Mouse (Mus musculus): ENCODE results near the gene Tbxas1.

DNA sequence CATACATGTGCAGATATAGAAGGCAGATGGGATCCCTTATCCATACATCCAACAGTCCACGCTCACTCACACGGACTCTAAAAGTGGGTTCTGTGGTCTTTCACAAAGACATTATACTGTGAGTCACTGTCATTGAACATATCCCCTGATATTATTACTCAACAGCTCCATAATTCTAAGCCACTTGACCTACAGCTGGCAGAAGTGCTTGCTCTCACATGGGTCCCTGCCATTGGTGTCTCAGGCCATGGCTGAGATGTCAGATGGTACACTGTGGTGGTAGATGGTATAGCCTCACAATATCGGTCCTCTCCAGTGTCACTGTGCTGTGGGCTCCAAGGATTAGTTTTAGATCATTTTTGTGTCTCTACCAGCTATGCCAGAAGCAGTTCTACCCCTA, 41.5 kb upstream of the Tbxas1 start:
- TF ChIP-seq CTCF (conservative IDR thresholded peaks at IDR 0.05 in 1 of 2, IDR thresholded peaks at IDR 0.05 in 1 of 2; ENCODE audit: low read depth in 2 of 2, low read length in 2 of 2) (no peak), CHD2 (IDR thresholded peaks at IDR 0.05; ENCODE audit: low read length) (no peak), POLR2AphosphoS2 (IDR thresholded peaks at IDR 0.05; ENCODE audit: low read depth, low read length) (no peak), POLR2A (IDR thresholded peaks at IDR 0.05; ENCODE audit: low read depth, low read length) (no peak), KAT2A (IDR thresholded peaks at IDR 0.05; ENCODE audit: insufficient replicate concordance, low read length) (no peak), EP300 (IDR thresholded peaks at IDR 0.05; ENCODE audit: low read length) (no peak), TCF12 (IDR thresholded peaks at IDR 0.05; ENCODE audit: low read depth, low read length) (no peak), NRF1 (IDR thresholded peaks at IDR 0.05; ENCODE audit: low read depth, low read length) (no peak), HCFC1 (IDR thresholded peaks at IDR 0.05; ENCODE audit: low read depth, low read length) (no peak), MAX (IDR thresholded peaks at IDR 0.05; ENCODE audit: low read length) (no peak), MYC (IDR thresholded peaks at IDR 0.05; ENCODE audit: low read depth, low read length) (no peak), E2F4 (IDR thresholded peaks at IDR 0.05; ENCODE audit: insufficient replicate concordance, low read depth, low read length) (no peak), USF1 (IDR thresholded peaks at IDR 0.05; ENCODE audit: low read depth, low read length) (no peak), NELFE (IDR thresholded peaks at IDR 0.05; ENCODE audit: low read depth, low read length) (no peak)

All from CH12.LX (cell line).